Mouse (Mus musculus) heart, embryonic 15.5 days (tissue): ENCODE data around the gene Znrf3. TPM values are rescaled to one million over a fixed set of nuclear protein-coding genes. Genes with fewer than 3 reads are reported as not detected.
A peak's percentile ranks its signal among the peaks of the same experiment; 100 is the strongest.
"Not testable (repeated sequence)": the region's sequence is repeated elsewhere in the genome, so short reads cannot be mapped to it uniquely, and the experiment has no call there.

Experiments used
- ATAC-seq: fragments of 200-750 bp; cut with Nextera tagmentation; replicated peaks from 2 replicates; pipeline ENCODE4 v1.8.0; 2017; ENCODE audit warnings: low read depth, moderate TSS enrichment; ENCODE audit not compliant: insufficient number of reproducible peaks, insufficient read depth, low FRiP score
- H3K27ac ChIP-seq: fragments of 300-500 bp; sonication (generic); 2 replicates; pipeline ENCODE4 v1.5.1; 2015; ENCODE audit warnings: mild to moderate bottlenecking, inconsistent platforms
- H3K27me3 ChIP-seq: fragments of 300-500 bp; sonication (generic); 2 replicates; pipeline ENCODE4 v1.6.1; 2015; ENCODE audit warnings: inconsistent platforms
- H3K36me3 ChIP-seq: fragments of 300-500 bp; sonication (generic); 2 replicates; pipeline ENCODE4 v1.6.1; 2015; ENCODE audit warnings: mild to moderate bottlenecking, inconsistent platforms
- H3K4me1 ChIP-seq: fragments of 300-500 bp; sonication (generic); replicated peaks from 2 replicates; pipeline ENCODE4 v1.6.1; 2015; ENCODE audit warnings: inconsistent platforms
- H3K4me2 ChIP-seq: fragments of 300-500 bp; sonication (generic); 2 replicates; pipeline ENCODE4 v1.6.1; 2015; ENCODE audit warnings: inconsistent platforms, mild to moderate bottlenecking, moderate library complexity
- H3K4me3 ChIP-seq: fragments of 300-500 bp; sonication (generic); 2 replicates; pipeline ENCODE4 v1.5.1; 2015; ENCODE audit warnings: mild to moderate bottlenecking, inconsistent platforms
- H3K9ac ChIP-seq: fragments of 300-500 bp; sonication (generic); 2 replicates; pipeline ENCODE4 v1.6.1; 2015; ENCODE audit warnings: mild to moderate bottlenecking, inconsistent platforms
- H3K9me3 ChIP-seq: fragments of 300-500 bp; sonication (generic); replicated peaks from 2 replicates; pipeline ENCODE4 v1.6.1; 2016; ENCODE audit warnings: inconsistent platforms
- WGBS: fragments of 180-500 bp; shearing (Covaris S2); methylation state at CpG from one replicate; pipeline ENCODE4 v1.1.7; 2015; ENCODE audit warnings: mixed read lengths; 5-methylcytosine and 5-hydroxymethylcytosine counted together
- polyA plus RNA-seq: library from polyadenylated mRNA; unstranded; fragments of >200 nt; fragmentation: Nextera tagmentation; extraction: Ambion mirVana; gene quantifications from 2 replicates; pipeline ENCODE4 v1.2.1, GENCODE M21; 2015

The Znrf3 gene
- 6.5 and 6.7 TPM in 2 replicates for polyA plus RNA-seq

- Histone ChIP-seq H3K27ac (peak within 1 kb of the TSS; percentile 84), H3K27me3 (no peaks in the 10 kb centered on the region), H3K9me3 (no peaks in the 10 kb centered on the region), H3K36me3 (no peaks in the 10 kb centered on the region), H3K4me3 (peak within 1 kb of the TSS; percentile 89), H3K4me2 (peak within 1 kb of the TSS; percentile 94), H3K9ac (peak within 1 kb of the TSS; percentile 94), H3K4me1 (peaks cover 18% of the 10 kb centered on the region)
- peak; percentile 95 for ATAC-seq
- under 1% methylated on average over 79 of the region's 106 CpGs for WGBS
Observed at GRCm38 (mm10) chr11:5444599-5445451, at the start of gene Znrf3. Gene Znrf3 (minus strand): TSS chr11:5444847.

- no peaks in the 10 kb centered on the region for H3K36me3 ChIP-seq
- no peak overlapping the region for H3K4me3 ChIP-seq
- H3K9ac ChIP-seq: no peak overlapping the region
- H3K4me2 ChIP-seq: no peak overlapping the region
- no peaks in the 10 kb centered on the region for H3K9me3 ChIP-seq
- 63% methylated on average over 2 of the region's 2 CpGs for WGBS
- H3K27me3 ChIP-seq: no peaks in the 10 kb centered on the region
- no peak for ATAC-seq
- no peak overlapping the region for H3K27ac ChIP-seq
- no peaks in the 10 kb centered on the region for H3K4me1 ChIP-seq
Observed at GRCm38 (mm10) chr11:5493869-5494268, 49.2 kb upstream of the Znrf3 start.

- WGBS: 43% methylated on average over 7 of the region's 7 CpGs
- Histone ChIP-seq H3K4me1 (no peaks in the 10 kb centered on the region), H3K9me3 (no peaks in the 10 kb centered on the region), H3K4me2 (no peak overlapping the region), H3K27me3 (no peaks in the 10 kb centered on the region), H3K36me3 (no peaks in the 10 kb centered on the region), H3K27ac (no peak overlapping the region), H3K4me3 (no peak overlapping the region), H3K9ac (no peak overlapping the region)
- no peak for ATAC-seq
Observed at GRCm38 (mm10) chr11:5491912-5492311, 47.3 kb upstream of the Znrf3 start.

GRCm38 (mm10) chr11:5490989-5491656 is 46.5 kb upstream of the Znrf3 start:
- Histone ChIP-seq H3K36me3 (no peaks in the 10 kb centered on the region), H3K4me2 (no peak overlapping the region), H3K27me3 (no peaks in the 10 kb centered on the region), H3K9ac (no peak overlapping the region), H3K4me1 (no peaks in the 10 kb centered on the region), H3K4me3 (no peak overlapping the region), H3K27ac (no peak overlapping the region), H3K9me3 (no peaks in the 10 kb centered on the region)
- ATAC-seq: no peak
- WGBS: 72% methylated on average over 10 of the region's 10 CpGs

GRCm38 (mm10) chr11:5489433-5489832 is 44.8 kb upstream of the Znrf3 start:
- not testable (repeated sequence) for H3K27ac ChIP-seq, H3K4me3 ChIP-seq, H3K4me2 ChIP-seq, H3K27me3 ChIP-seq, H3K36me3 ChIP-seq, H3K9me3 ChIP-seq, H3K9ac ChIP-seq, ATAC-seq, H3K4me1 ChIP-seq
- 77% methylated on average over 10 of the region's 10 CpGs for WGBS

- H3K9me3 ChIP-seq: no peaks in the 10 kb centered on the region
- peak overlapping the region; percentile 53 for H3K9ac ChIP-seq
- ATAC-seq: peak; percentile 62; the same call in 1 of the 2 replicates
- peak overlapping the region; percentile 60 for H3K27ac ChIP-seq
- peak overlapping the region; percentile 79 for H3K4me2 ChIP-seq
- H3K4me1 ChIP-seq: peaks cover 6% of the 10 kb centered on the region
- peak overlapping the region; percentile 50 for H3K4me3 ChIP-seq
- WGBS: 10% methylated on average over 15 of the region's 15 CpGs
- no peaks in the 10 kb centered on the region for H3K27me3 ChIP-seq
- no peaks in the 10 kb centered on the region for H3K36me3 ChIP-seq
Observed at GRCm38 (mm10) chr11:5485193-5486011, 40.8 kb upstream of the Znrf3 start.

- Histone ChIP-seq H3K4me2 (no peak overlapping the region), H3K4me3 (no peak overlapping the region), H3K4me1 (peaks cover 6% of the 10 kb centered on the region), H3K9ac (no peak overlapping the region), H3K36me3 (no peaks in the 10 kb centered on the region), H3K27ac (no peak overlapping the region), H3K9me3 (no peaks in the 10 kb centered on the region), H3K27me3 (no peaks in the 10 kb centered on the region)
- WGBS: 82% methylated on average over 13 of the region's 13 CpGs
- no peak for ATAC-seq
Observed at GRCm38 (mm10) chr11:5482581-5482980, 37.9 kb upstream of the Znrf3 start.

GRCm38 (mm10) chr11:5478831-5479230 is 34.2 kb upstream of the Znrf3 start:
- H3K4me1 ChIP-seq: no peaks in the 10 kb centered on the region
- H3K4me3 ChIP-seq: no peak overlapping the region
- H3K4me2 ChIP-seq: no peak overlapping the region
- no peak for ATAC-seq
- no peak overlapping the region for H3K9ac ChIP-seq
- no peaks in the 10 kb centered on the region for H3K27me3 ChIP-seq
- no peaks in the 10 kb centered on the region for H3K9me3 ChIP-seq
- WGBS: 77% methylated on average over 3 of the region's 3 CpGs
- H3K27ac ChIP-seq: no peak overlapping the region
- no peaks in the 10 kb centered on the region for H3K36me3 ChIP-seq

- no peak overlapping the region for H3K4me2 ChIP-seq
- H3K4me3 ChIP-seq: no peak overlapping the region
- H3K27ac ChIP-seq: no peak overlapping the region
- no peaks in the 10 kb centered on the region for H3K9me3 ChIP-seq
- no peak for ATAC-seq
- H3K4me1 ChIP-seq: no peaks in the 10 kb centered on the region
- H3K9ac ChIP-seq: no peak overlapping the region
- H3K27me3 ChIP-seq: no peaks in the 10 kb centered on the region
- WGBS: 68% methylated on average over 7 of the region's 7 CpGs
- no peaks in the 10 kb centered on the region for H3K36me3 ChIP-seq
Observed at GRCm38 (mm10) chr11:5478193-5478592, 33.5 kb upstream of the Znrf3 start.

- WGBS: 78% methylated on average over 4 of the region's 4 CpGs
- no peak for ATAC-seq
- Histone ChIP-seq H3K9me3 (no peaks in the 10 kb centered on the region), H3K27me3 (no peaks in the 10 kb centered on the region), H3K27ac (no peak overlapping the region), H3K4me3 (no peak overlapping the region), H3K9ac (no peak overlapping the region), H3K4me2 (no peak overlapping the region), H3K36me3 (no peaks in the 10 kb centered on the region), H3K4me1 (no peaks in the 10 kb centered on the region)
Observed at GRCm38 (mm10) chr11:5476806-5477205, 32.2 kb upstream of the Znrf3 start.

GRCm38 (mm10) chr11:5475556-5476118 is 31.0 kb upstream of the Znrf3 start:
- H3K27me3 ChIP-seq, H3K27ac ChIP-seq, H3K4me1 ChIP-seq, H3K4me2 ChIP-seq, H3K4me3 ChIP-seq, H3K36me3 ChIP-seq, ATAC-seq, H3K9ac ChIP-seq, H3K9me3 ChIP-seq: not testable (repeated sequence)
- 83% methylated on average over 2 of the region's 2 CpGs for WGBS
